Mouse (Mus musculus): ENCODE results near the gene Acmsd. TPM values are rescaled to one million over a fixed set of nuclear protein-coding genes. Genes with fewer than 3 reads are reported as not detected.

Acmsd gene
- polyA plus RNA-seq, 1 experiment from 2014 or later, result 0.16 TPM

- 94% methylated on average over 7 of the region's 7 CpGs for WGBS
- Histone ChIP-seq H3K9ac (replicated peaks; ENCODE audit: low read depth, low read length) (no peak overlapping the region), H3K9me3 (ENCODE audit: control insufficient read depth, low read depth, low read length) (no peaks in the 10 kb centered on the region), H3K36me3 (ENCODE audit: control insufficient read depth, insufficient read depth, low read length) (peaks cover under 1% of the 10 kb centered on the region), H3K27me3 (ENCODE audit: control insufficient read depth, insufficient read depth, low read length) (no peaks in the 10 kb centered on the region), H3K4me3 (ENCODE audit: low read depth, low read length) (no peak overlapping the region), H3K4me2 (replicated peaks; ENCODE audit: low read depth, low read length) (no peak overlapping the region), H3K27ac (ENCODE audit: low read length) (no peak overlapping the region), H3K4me1 (ENCODE audit: control insufficient read depth, insufficient read depth, low read length) (no peaks in the 10 kb centered on the region)
- ATAC-seq (ENCODE audit: insufficient number of reproducible peaks, insufficient read depth, low FRiP score, low read depth), result no peak
These were observed 79.5 kb downstream of the Acmsd start for GRCm38 (mm10) chr1:127808671-127809070.

GRCm38 (mm10) chr1:127812929-127813328, 83.7 kb downstream of the Acmsd start:
- H3K27ac ChIP-seq (ENCODE audit: low read length), result no peak overlapping the region
- H3K9ac ChIP-seq (replicated peaks; ENCODE audit: low read depth, low read length), result no peak overlapping the region
- H3K27me3 ChIP-seq (ENCODE audit: control insufficient read depth, insufficient read depth, low read length), result no peaks in the 10 kb centered on the region
- WGBS, result 64% methylated on average over 7 of the region's 7 CpGs
- no peak for ATAC-seq (ENCODE audit: insufficient number of reproducible peaks, insufficient read depth, low FRiP score, low read depth)
- H3K4me2 ChIP-seq (replicated peaks; ENCODE audit: low read depth, low read length), result no peak overlapping the region
- no peaks in the 10 kb centered on the region for H3K36me3 ChIP-seq (ENCODE audit: control insufficient read depth, insufficient read depth, low read length)
- H3K4me3 ChIP-seq (ENCODE audit: low read depth, low read length), result no peak overlapping the region
- H3K4me1 ChIP-seq (ENCODE audit: control insufficient read depth, insufficient read depth, low read length), result no peaks in the 10 kb centered on the region
- H3K9me3 ChIP-seq (ENCODE audit: control insufficient read depth, low read depth, low read length), result no peaks in the 10 kb centered on the region

DNA sequence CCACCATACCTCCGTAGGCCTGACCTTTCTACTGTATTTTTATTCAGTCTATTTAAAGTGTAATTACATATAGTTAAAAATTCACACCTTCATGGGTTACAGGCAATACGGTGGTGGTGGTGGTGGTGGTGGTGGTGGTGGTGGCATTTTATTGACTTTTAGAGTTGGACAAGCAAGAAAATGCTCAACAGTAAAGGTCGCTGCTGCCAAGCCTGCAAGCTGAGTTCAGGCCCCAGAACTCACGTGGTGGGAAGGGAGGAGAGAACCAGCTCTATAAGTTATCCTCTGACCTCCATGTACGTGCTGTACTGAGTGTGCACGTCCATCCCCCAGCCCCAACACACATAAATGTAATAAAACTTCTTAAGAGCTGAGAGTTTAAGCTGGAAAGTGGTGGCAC, 87.2 kb downstream of the Acmsd start:
- 86% methylated on average over 6 of the region's 6 CpGs for WGBS
- Histone ChIP-seq H3K4me3 (ENCODE audit: low read depth, low read length) (no peak overlapping the region), H3K9me3 (ENCODE audit: control insufficient read depth, low read depth, low read length) (no peaks in the 10 kb centered on the region), H3K4me2 (replicated peaks; ENCODE audit: low read depth, low read length) (no peak overlapping the region), H3K9ac (replicated peaks; ENCODE audit: low read depth, low read length) (no peak overlapping the region), H3K36me3 (ENCODE audit: control insufficient read depth, insufficient read depth, low read length) (no peaks in the 10 kb centered on the region), H3K27me3 (ENCODE audit: control insufficient read depth, insufficient read depth, low read length) (no peaks in the 10 kb centered on the region), H3K27ac (ENCODE audit: low read length) (no peak overlapping the region), H3K4me1 (ENCODE audit: control insufficient read depth, insufficient read depth, low read length) (no peaks in the 10 kb centered on the region)
- ATAC-seq (ENCODE audit: insufficient number of reproducible peaks, insufficient read depth, low FRiP score, low read depth), result no peak

Other genes with a start within 250 kb of the Acmsd start
- gene Tmem163, start 49.9 kb upstream of the Acmsd start, polyA plus RNA-seq (2014; fragmentation: Nextera tagmentation; extraction: Ambion mirVana), result 0.59 and 1.0 TPM in 2 replicates
- gene Ccnt2, start 44.8 kb downstream of the Acmsd start, polyA plus RNA-seq (2014; fragmentation: Nextera tagmentation; extraction: Ambion mirVana), result 94.3 and 95.3 TPM in 2 replicates
- gene Map3k19, start 125.6 kb downstream of the Acmsd start, polyA plus RNA-seq (2014; fragmentation: Nextera tagmentation; extraction: Ambion mirVana), result not detected in 2 replicates
- gene Rab3gap1, start 139.4 kb downstream of the Acmsd start, polyA plus RNA-seq (2014; fragmentation: Nextera tagmentation; extraction: Ambion mirVana), result 29.4 and 33.8 TPM in 2 replicates

All from stomach, embryonic 14.5 days (tissue).